Mouse (Mus musculus) kidney, adult 18-20 months (tissue): ENCODE data around the gene Fam163a.
A peak's percentile ranks its signal among the peaks of the same experiment; 100 is the strongest.
"Not testable (repeated sequence)": the region's sequence is repeated elsewhere in the genome, so short reads cannot be mapped to it uniquely, and the experiment has no call there.

ENCODE experiments used
- DNase-seq: peaks from one replicate; pipeline ENCODE4 v3.0.0; 2021

Gene Fam163a

DNA sequence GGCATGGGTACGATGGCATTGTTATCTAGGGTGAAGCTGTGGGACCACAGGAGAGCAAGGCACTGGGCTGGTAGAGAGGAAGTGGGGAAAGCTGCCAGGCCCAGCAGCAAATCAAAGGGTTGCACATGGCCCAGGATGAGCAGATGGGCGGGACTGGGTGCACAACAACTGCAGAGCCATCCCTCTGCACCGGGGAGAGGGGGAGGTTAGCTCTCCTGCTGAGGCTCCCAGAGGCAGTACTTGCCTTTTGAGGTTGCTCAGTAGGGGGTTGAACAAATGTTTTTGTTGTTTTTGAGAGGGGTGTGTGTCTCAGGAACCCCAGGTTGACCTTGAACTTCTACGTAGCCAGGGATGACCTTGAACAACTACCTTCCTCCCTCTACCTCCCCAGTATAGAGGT lies 128.4 kb downstream of the Fam163a start:
- DNase-seq: no peak

GRCm38 (mm10) chr1:156074575-156074974 lies 130.3 kb downstream of the Fam163a start:
- peak; percentile 34 for DNase-seq

GRCm38 (mm10) chr1:156073169-156073821 lies 131.5 kb downstream of the Fam163a start:
- no peak for DNase-seq

- DNase-seq: no peak
These were observed 134.7 kb downstream of the Fam163a start for GRCm38 (mm10) chr1:156070106-156070505.

DNA sequence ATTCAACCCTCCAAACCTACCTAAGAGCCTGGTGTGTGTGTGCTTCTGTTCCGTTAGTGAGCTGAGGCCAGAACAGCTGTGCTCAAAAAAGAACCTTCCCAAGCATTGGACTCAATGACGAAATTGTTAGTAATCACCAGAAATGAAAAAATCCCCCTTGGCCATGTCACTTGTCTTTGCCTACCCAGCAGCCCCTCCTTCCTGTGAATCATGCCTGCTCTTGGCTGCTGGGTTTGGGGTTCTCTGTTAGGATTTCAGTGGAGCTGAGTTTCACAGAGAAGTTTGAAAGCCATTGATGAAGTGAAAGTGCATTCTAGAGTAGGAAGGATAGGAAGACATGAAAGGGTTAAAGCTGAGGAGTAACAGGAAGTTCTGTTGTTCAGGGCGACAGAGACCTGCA lies 138.7 kb downstream of the Fam163a start:
- no peak for DNase-seq

- no peak for DNase-seq
These were observed 142.6 kb downstream of the Fam163a start for GRCm38 (mm10) chr1:156062193-156062592.

DNA sequence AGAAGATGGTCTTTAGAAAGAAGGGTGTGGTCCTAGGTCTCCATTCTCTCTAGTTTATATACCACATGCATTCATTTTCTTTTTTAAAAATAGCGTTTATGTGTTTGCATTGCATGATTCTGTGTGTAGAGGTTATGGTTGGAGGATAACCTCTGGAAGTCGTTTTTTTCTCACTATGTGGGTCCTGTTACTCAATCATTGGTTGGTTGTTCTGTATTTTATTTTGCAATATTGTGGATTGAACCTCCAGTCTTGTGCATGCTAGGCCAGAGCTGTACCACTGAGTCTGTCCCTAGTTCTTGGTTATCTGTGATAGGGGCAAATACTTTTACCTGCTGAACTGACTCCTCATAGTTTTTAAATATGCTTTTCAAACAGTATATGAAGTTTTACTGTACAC lies 146.6 kb downstream of the Fam163a start:
- DNase-seq: no peak

DNA sequence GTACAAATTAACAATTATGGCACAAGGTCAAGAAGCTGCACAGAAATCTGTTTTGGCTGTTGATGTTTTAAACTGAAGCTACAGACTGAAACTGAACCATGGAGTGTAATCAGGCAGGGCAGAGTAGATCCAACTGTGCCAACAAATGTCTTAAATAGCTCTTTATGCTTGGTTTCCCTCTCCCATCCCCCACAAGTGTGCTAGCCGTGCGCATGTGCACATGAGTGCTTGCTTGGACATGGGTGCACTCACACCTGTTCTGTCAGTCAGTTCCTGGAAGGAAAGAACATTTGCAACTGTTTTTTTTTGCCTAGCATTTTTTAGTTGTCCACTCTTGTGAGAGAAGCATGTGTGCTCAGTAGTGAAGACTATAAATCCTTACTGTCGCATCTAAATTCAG lies 158.1 kb downstream of the Fam163a start:
- DNase-seq: peak; percentile 46

GRCm38 (mm10) chr1:156044211-156044611 lies 160.6 kb downstream of the Fam163a start:
- no peak for DNase-seq

DNA sequence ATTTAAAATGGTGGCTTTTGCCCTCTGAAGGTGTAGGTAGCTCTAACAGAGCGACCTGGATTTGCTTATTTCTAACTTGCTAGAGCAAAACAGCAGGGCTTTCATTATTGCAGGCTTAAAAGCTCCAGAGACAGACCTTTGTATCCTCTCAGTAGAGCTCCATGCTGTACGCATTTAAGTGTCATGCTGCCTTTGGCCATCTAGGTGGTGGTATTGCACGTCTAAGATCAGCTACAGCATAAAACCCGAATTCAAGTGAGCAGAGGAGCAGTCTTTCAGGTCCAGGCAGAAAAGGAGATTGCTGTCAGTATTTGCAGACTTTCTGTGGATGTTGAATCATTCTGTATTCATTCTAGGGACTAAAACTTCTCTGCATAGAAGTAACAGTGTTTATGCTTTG lies 161.8 kb downstream of the Fam163a start:
- DNase-seq: peak; percentile 58

GRCm38 (mm10) chr1:156042481-156042880 lies 162.3 kb downstream of the Fam163a start:
- DNase-seq: no peak

- DNase-seq: no peak
These were observed 163.2 kb downstream of the Fam163a start for GRCm38 (mm10) chr1:156041451-156042241.

DNA sequence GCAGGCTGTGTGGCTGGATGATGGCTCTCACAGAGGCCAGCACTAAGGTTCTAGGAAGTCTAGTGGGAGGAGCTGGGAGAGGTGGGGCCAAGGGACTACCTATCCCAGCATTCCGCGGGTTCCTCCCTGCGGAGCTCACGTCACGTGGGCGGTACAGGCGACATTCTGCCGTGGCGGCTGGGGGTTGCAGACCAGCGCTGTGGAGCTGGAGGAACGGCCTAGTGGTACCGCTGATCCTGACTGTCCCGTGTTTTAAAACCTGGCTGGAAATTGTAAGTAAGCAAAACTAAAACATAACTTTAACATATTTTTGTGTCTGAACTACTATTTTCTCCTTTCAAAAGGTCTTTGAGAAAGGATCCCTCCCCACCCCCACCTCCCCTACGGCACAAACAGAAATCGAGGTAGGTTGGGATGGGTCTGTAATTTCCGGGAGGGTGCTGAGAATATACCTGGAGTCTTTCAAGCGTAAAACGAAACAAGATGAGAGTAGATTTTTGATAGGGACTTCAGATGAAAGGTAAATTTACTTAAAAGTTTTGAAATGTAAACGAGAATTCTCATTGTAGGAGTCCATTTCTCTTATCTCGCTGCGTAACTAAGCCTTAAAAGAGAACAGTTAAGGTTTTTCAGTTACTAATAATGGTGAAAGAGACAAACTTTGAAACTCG lies 164.0 kb downstream of the Fam163a start:
- peak; percentile 92 for DNase-seq

GRCm38 (mm10) chr1:156039989-156040388 lies 164.8 kb downstream of the Fam163a start:
- DNase-seq: not testable (repeated sequence)

- peak; percentile 53 for DNase-seq
These were observed 167.7 kb downstream of the Fam163a start for GRCm38 (mm10) chr1:156037144-156037583.

- DNase-seq: peak; percentile 99
These were observed 168.7 kb downstream of the Fam163a start, which contains the start of gene Tor1aip1 for GRCm38 (mm10) chr1:156035930-156036737. Tor1aip1 (minus strand) TSS chr1:156036480.

GRCm38 (mm10) chr1:156035269-156035929 lies 169.4 kb downstream of the Fam163a start, which contains the start of gene Tor1aip2:
Tor1aip2 (plus strand) TSS chr1:156035403.
- no peak for DNase-seq

DNA sequence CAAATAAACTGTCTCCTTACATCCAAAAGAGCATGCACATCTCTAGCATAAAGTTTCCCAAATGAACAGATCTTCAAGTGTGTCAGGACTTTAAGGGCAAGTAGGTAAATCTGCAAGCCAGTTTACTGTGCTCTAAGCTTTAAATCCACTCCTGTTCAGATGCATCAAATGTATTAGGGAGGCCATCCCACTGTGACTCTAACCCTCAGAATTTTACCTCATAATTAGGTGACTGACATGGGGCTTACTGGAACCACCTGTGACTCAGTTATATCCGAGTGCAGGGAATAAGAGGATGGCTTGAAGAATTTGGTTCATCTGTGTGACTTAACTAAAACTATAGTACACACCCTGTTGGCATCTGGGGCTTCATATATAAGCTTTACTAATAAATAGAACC lies 170.2 kb downstream of the Fam163a start:
- DNase-seq: no peak

GRCm38 (mm10) chr1:156033921-156034320 lies 170.9 kb downstream of the Fam163a start:
- no peak for DNase-seq

DNA sequence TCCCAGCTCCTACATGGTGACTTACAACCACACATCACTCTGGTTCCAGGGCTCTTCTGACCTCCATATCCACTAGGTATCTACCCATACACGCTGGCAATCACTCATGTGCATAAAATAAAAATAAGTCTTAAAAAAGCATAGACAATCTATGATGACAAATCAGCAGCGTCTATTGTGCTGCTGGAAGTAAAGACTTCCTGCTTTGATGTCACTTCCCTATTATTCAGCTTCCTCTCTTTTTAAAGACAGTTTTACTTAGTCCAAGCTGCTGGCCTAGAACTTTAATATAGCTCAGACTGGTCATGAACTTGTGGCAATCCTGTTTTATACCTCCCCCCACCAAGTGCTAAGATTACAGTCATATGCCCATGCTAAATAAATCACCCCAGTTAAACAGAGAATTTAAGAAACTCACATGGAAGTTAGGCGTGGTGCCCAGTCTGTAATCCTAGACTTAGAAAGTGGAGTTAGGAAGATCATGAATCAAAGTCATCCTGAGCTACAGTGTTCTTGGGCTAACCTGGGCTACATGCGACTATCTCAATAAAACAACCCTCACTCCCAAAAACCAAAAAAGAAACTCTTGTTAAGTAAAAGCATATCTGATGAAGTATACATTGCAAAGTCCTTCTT lies 176.4 kb downstream of the Fam163a start:
- no peak for DNase-seq

GRCm38 (mm10) chr1:156027849-156028248 lies 177.0 kb downstream of the Fam163a start:
- DNase-seq: no peak
